Mouse (Mus musculus): Measurements from ENCODE around the gene Ubash3b. TPM values are rescaled to one million over a fixed set of nuclear protein-coding genes. Genes with fewer than 3 reads are reported as not detected.
A peak's percentile ranks its signal among the peaks of the same experiment; 100 is the strongest.

The Ubash3b gene
- polyA plus RNA-seq, 1 experiment from 2014 or later: 5.7 TPM

- Histone ChIP-seq H3K36me3 (ENCODE audit: control insufficient read depth, insufficient read depth) (no peaks in the 10 kb centered on the region), H3K4me3 (ENCODE audit: low read length) (no peak overlapping the region), H3K9me3 (replicated peaks; ENCODE audit: control insufficient read depth, low read length) (no peaks in the 10 kb centered on the region), H3K4me1 (ENCODE audit: control insufficient read depth, insufficient read depth, low read length) (no peaks in the 10 kb centered on the region), H3K27me3 (ENCODE audit: control insufficient read depth, insufficient read depth, low read length) (no peaks in the 10 kb centered on the region), H3K27ac (ENCODE audit: low read length) (no peak overlapping the region), H3K9ac (ENCODE audit: low read length) (no peak overlapping the region), H3K4me2 (ENCODE audit: low read depth, low read length) (no peak overlapping the region)
- no peak for ATAC-seq (replicated peaks; ENCODE audit: extremely low read depth, insufficient read depth, low FRiP score)
- 67% methylated on average over 5 of the region's 5 CpGs for WGBS
Measured at GRCm38 (mm10) chr9:40994075-40994474, 167.4 kb downstream of the Ubash3b start.

- no peak overlapping the region for H3K27ac ChIP-seq (ENCODE audit: low read length)
Measured at GRCm38 (mm10) chr9:40991511-40991910, 170.0 kb downstream of the Ubash3b start.

GRCm38 (mm10) chr9:40989940-40990588 is 171.4 kb downstream of the Ubash3b start:
- no peak overlapping the region for H3K27ac ChIP-seq (ENCODE audit: low read length)
- no peak for ATAC-seq (replicated peaks; ENCODE audit: extremely low read depth, insufficient read depth, low FRiP score)
- 36% methylated on average over 4 of the region's 4 CpGs for WGBS

More at GRCm38 (mm10) chr9:40991511-40991910, 170.0 kb downstream of the Ubash3b start:
- H3K9me3 ChIP-seq (replicated peaks; ENCODE audit: control insufficient read depth, low read length): no peaks in the 10 kb centered on the region
- 88% methylated on average over 6 of the region's 6 CpGs for WGBS
- no peaks in the 10 kb centered on the region for H3K27me3 ChIP-seq (ENCODE audit: control insufficient read depth, insufficient read depth, low read length)
- H3K9ac ChIP-seq (ENCODE audit: low read length): no peak overlapping the region
- no peak overlapping the region for H3K4me2 ChIP-seq (ENCODE audit: low read depth, low read length)
- no peaks in the 10 kb centered on the region for H3K36me3 ChIP-seq (ENCODE audit: control insufficient read depth, insufficient read depth)
- H3K4me1 ChIP-seq (ENCODE audit: control insufficient read depth, insufficient read depth, low read length): no peaks in the 10 kb centered on the region
- no peak overlapping the region for H3K4me3 ChIP-seq (ENCODE audit: low read length)
- ATAC-seq (replicated peaks; ENCODE audit: extremely low read depth, insufficient read depth, low FRiP score): no peak

GRCm38 (mm10) chr9:40984313-40984712 is 177.2 kb downstream of the Ubash3b start:
- Histone ChIP-seq H3K9ac (ENCODE audit: low read length) (no peak overlapping the region), H3K36me3 (ENCODE audit: control insufficient read depth, insufficient read depth) (no peaks in the 10 kb centered on the region), H3K27me3 (ENCODE audit: control insufficient read depth, insufficient read depth, low read length) (no peaks in the 10 kb centered on the region), H3K4me3 (ENCODE audit: low read length) (no peak overlapping the region), H3K4me2 (ENCODE audit: low read depth, low read length) (no peak overlapping the region), H3K4me1 (ENCODE audit: control insufficient read depth, insufficient read depth, low read length) (no peaks in the 10 kb centered on the region), H3K27ac (ENCODE audit: low read length) (no peak overlapping the region), H3K9me3 (replicated peaks; ENCODE audit: control insufficient read depth, low read length) (no peaks in the 10 kb centered on the region)
- WGBS: 64% methylated on average over 3 of the region's 3 CpGs
- no peak for ATAC-seq (replicated peaks; ENCODE audit: extremely low read depth, insufficient read depth, low FRiP score)

More at GRCm38 (mm10) chr9:40989940-40990588, 171.4 kb downstream of the Ubash3b start:
- no peak overlapping the region for H3K4me2 ChIP-seq (ENCODE audit: low read depth, low read length)
- H3K4me1 ChIP-seq (ENCODE audit: control insufficient read depth, insufficient read depth, low read length): no peaks in the 10 kb centered on the region
- no peak overlapping the region for H3K9ac ChIP-seq (ENCODE audit: low read length)
- no peak overlapping the region for H3K4me3 ChIP-seq (ENCODE audit: low read length)
- no peaks in the 10 kb centered on the region for H3K9me3 ChIP-seq (replicated peaks; ENCODE audit: control insufficient read depth, low read length)
- H3K36me3 ChIP-seq (ENCODE audit: control insufficient read depth, insufficient read depth): no peaks in the 10 kb centered on the region
- no peaks in the 10 kb centered on the region for H3K27me3 ChIP-seq (ENCODE audit: control insufficient read depth, insufficient read depth, low read length)

- 79% methylated on average over 3 of the region's 3 CpGs for WGBS
- Histone ChIP-seq H3K27me3 (ENCODE audit: control insufficient read depth, insufficient read depth, low read length) (no peaks in the 10 kb centered on the region), H3K9me3 (replicated peaks; ENCODE audit: control insufficient read depth, low read length) (no peaks in the 10 kb centered on the region), H3K9ac (ENCODE audit: low read length) (no peak overlapping the region), H3K4me2 (ENCODE audit: low read depth, low read length) (no peak overlapping the region), H3K36me3 (ENCODE audit: control insufficient read depth, insufficient read depth) (no peaks in the 10 kb centered on the region), H3K4me1 (ENCODE audit: control insufficient read depth, insufficient read depth, low read length) (no peaks in the 10 kb centered on the region), H3K4me3 (ENCODE audit: low read length) (no peak overlapping the region), H3K27ac (ENCODE audit: low read length) (no peak overlapping the region)
- ATAC-seq (replicated peaks; ENCODE audit: extremely low read depth, insufficient read depth, low FRiP score): no peak
Measured at GRCm38 (mm10) chr9:40983758-40984157, 177.7 kb downstream of the Ubash3b start.

- no peak for ATAC-seq (replicated peaks; ENCODE audit: extremely low read depth, insufficient read depth, low FRiP score)
- no peaks in the 10 kb centered on the region for H3K27me3 ChIP-seq (ENCODE audit: control insufficient read depth, insufficient read depth, low read length)
- H3K9me3 ChIP-seq (replicated peaks; ENCODE audit: control insufficient read depth, low read length): no peaks in the 10 kb centered on the region
- H3K4me3 ChIP-seq (ENCODE audit: low read length): no peak overlapping the region
- no peak overlapping the region for H3K9ac ChIP-seq (ENCODE audit: low read length)
- 42% methylated on average over 6 of the region's 6 CpGs for WGBS
- no peaks in the 10 kb centered on the region for H3K36me3 ChIP-seq (ENCODE audit: control insufficient read depth, insufficient read depth)
- no peak overlapping the region for H3K4me2 ChIP-seq (ENCODE audit: low read depth, low read length)
- H3K4me1 ChIP-seq (ENCODE audit: control insufficient read depth, insufficient read depth, low read length): no peaks in the 10 kb centered on the region
- H3K27ac ChIP-seq (ENCODE audit: low read length): no peak overlapping the region
Measured at GRCm38 (mm10) chr9:40982480-40982879, 179.0 kb downstream of the Ubash3b start.

- no peak overlapping the region for H3K9ac ChIP-seq (ENCODE audit: low read length)
- 74% methylated on average over 11 of the region's 11 CpGs for WGBS
- no peaks in the 10 kb centered on the region for H3K4me1 ChIP-seq (ENCODE audit: control insufficient read depth, insufficient read depth, low read length)
- no peaks in the 10 kb centered on the region for H3K36me3 ChIP-seq (ENCODE audit: control insufficient read depth, insufficient read depth)
- no peak for ATAC-seq (replicated peaks; ENCODE audit: extremely low read depth, insufficient read depth, low FRiP score)
- H3K27ac ChIP-seq (ENCODE audit: low read length): no peak overlapping the region
- no peak overlapping the region for H3K4me3 ChIP-seq (ENCODE audit: low read length)
- no peak overlapping the region for H3K4me2 ChIP-seq (ENCODE audit: low read depth, low read length)
- no peaks in the 10 kb centered on the region for H3K9me3 ChIP-seq (replicated peaks; ENCODE audit: control insufficient read depth, low read length)
- no peaks in the 10 kb centered on the region for H3K27me3 ChIP-seq (ENCODE audit: control insufficient read depth, insufficient read depth, low read length)
Measured at GRCm38 (mm10) chr9:40974042-40974801, 187.3 kb downstream of the Ubash3b start.

- peak overlapping the region; percentile 76 for H3K4me2 ChIP-seq (ENCODE audit: low read depth, low read length)
- peaks cover 8% of the 10 kb centered on the region; the same call in 1 of the 2 replicates for H3K4me1 ChIP-seq (ENCODE audit: control insufficient read depth, insufficient read depth, low read length)
- H3K9ac ChIP-seq (ENCODE audit: low read length): no peak overlapping the region
- peak overlapping the region; percentile 51 for H3K4me3 ChIP-seq (ENCODE audit: low read length)
- H3K36me3 ChIP-seq (ENCODE audit: control insufficient read depth, insufficient read depth): no peaks in the 10 kb centered on the region
- no peak for ATAC-seq (replicated peaks; ENCODE audit: extremely low read depth, insufficient read depth, low FRiP score)
- no peaks in the 10 kb centered on the region for H3K9me3 ChIP-seq (replicated peaks; ENCODE audit: control insufficient read depth, low read length)
- H3K27ac ChIP-seq (ENCODE audit: low read length): no peak overlapping the region
- H3K27me3 ChIP-seq (ENCODE audit: control insufficient read depth, insufficient read depth, low read length): peaks cover 37% of the 10 kb centered on the region
- 20% methylated on average over 7 of the region's 7 CpGs for WGBS
Measured at GRCm38 (mm10) chr9:40964418-40964714, 197.1 kb downstream of the Ubash3b start.
